Mouse (Mus musculus): ENCODE results near the gene Chil4. TPM values are rescaled to one million over a fixed set of nuclear protein-coding genes. Genes with fewer than 3 reads are reported as not detected.

Chil4 gene
- polyA plus RNA-seq (2015; fragmentation: Nextera tagmentation; extraction: Ambion mirVana): not detected in 2 replicates

GRCm38 (mm10) chr3:106219407-106219806, at the start of gene Chil4:
Chil4 (minus strand) TSS chr3:106219507.

GRCm38 (mm10) chr3:106167464-106167863, 51.8 kb downstream of the Chil4 start, which contains the start of gene Chil3:
Chil3 (minus strand) TSS chr3:106167564.

Other genes with a start within 250 kb of the Chil4 start
- 1.3 and 1.9 TPM in 2 replicates for gene Ovgp1, start 245.8 kb downstream of the Chil4 start, polyA plus RNA-seq (2015; fragmentation: Nextera tagmentation; extraction: Ambion mirVana)
- gene Pifo, start 204.9 kb downstream of the Chil4 start, polyA plus RNA-seq (2015; fragmentation: Nextera tagmentation; extraction: Ambion mirVana): 0.15 TPM in 1 of 2 replicates, not detected in the other
- gene Chil5, start 186.7 kb downstream of the Chil4 start, polyA plus RNA-seq (2015; fragmentation: Nextera tagmentation; extraction: Ambion mirVana): 0.27 TPM in 1 of 2 replicates, not detected in the other
- gene Chia1, start 106.3 kb downstream of the Chil4 start, polyA plus RNA-seq (2015; fragmentation: Nextera tagmentation; extraction: Ambion mirVana): not detected in 2 replicates
- 0.52 TPM in 1 of 2 replicates, not detected in the other for gene Chil3, start 51.9 kb downstream of the Chil4 start, polyA plus RNA-seq (2015; fragmentation: Nextera tagmentation; extraction: Ambion mirVana)
- gene Chil6, start 186.7 kb upstream of the Chil4 start, polyA plus RNA-seq (2015; fragmentation: Nextera tagmentation; extraction: Ambion mirVana): 0.10 TPM in 1 of 2 replicates, not detected in the other

All from skeletal muscle tissue, postnatal 0 days (tissue).